Mouse (Mus musculus) limb, embryonic 12.5 days (tissue): ENCODE measurements around the gene Il1b. TPM values are rescaled to one million over a fixed set of nuclear protein-coding genes. Genes with fewer than 3 reads are reported as not detected.
A peak's percentile ranks its signal among the peaks of the same experiment; 100 is the strongest.

Source experiments
- ATAC-seq: fragments of 200-750 bp; cut with Nextera tagmentation; 2 replicates; pipeline ENCODE4 v1.8.0; 2017; ENCODE audit warnings: low read depth, moderate TSS enrichment; ENCODE audit not compliant: insufficient number of reproducible peaks, insufficient read depth, low FRiP score, low TSS enrichment
- H3K27ac ChIP-seq: fragments of 300-500 bp; sonication (generic); 2 replicates; pipeline ENCODE4 v1.5.1; 2016; ENCODE audit warnings: mild to moderate bottlenecking, moderate library complexity
- H3K27me3 ChIP-seq: fragments of 300-500 bp; sonication (generic); 2 replicates; pipeline ENCODE4 v1.6.1; 2016; ENCODE audit warnings: mild to moderate bottlenecking, moderate library complexity
- H3K36me3 ChIP-seq: fragments of 300-500 bp; sonication (generic); 2 replicates; pipeline ENCODE4 v1.6.1; 2016; ENCODE audit warnings: mild to moderate bottlenecking, moderate library complexity
- H3K4me1 ChIP-seq: fragments of 300-500 bp; sonication (generic); replicated peaks from 2 replicates; pipeline ENCODE4 v1.6.1; 2016
- H3K4me2 ChIP-seq: fragments of 300-500 bp; sonication (generic); 2 replicates; pipeline ENCODE4 v1.6.1; 2016; ENCODE audit warnings: mild to moderate bottlenecking, moderate library complexity
- H3K4me3 ChIP-seq: fragments of 300-500 bp; sonication (generic); replicated peaks from 2 replicates; pipeline ENCODE4 v1.5.1; 2016; ENCODE audit warnings: mild to moderate bottlenecking
- H3K9ac ChIP-seq: fragments of 300-500 bp; sonication (generic); replicated peaks from 2 replicates; pipeline ENCODE4 v1.6.1; 2016; ENCODE audit warnings: mild to moderate bottlenecking, moderate library complexity
- H3K9me3 ChIP-seq: fragments of 300-500 bp; sonication (generic); 2 replicates; pipeline ENCODE4 v1.6.1; 2016; ENCODE audit warnings: mild to moderate bottlenecking, moderate library complexity
- WGBS: fragments of 180-500 bp; shearing (Covaris S2); methylation state at CpG from one replicate; pipeline ENCODE4 v1.1.7; 2016; 5-methylcytosine and 5-hydroxymethylcytosine counted together
- polyA plus RNA-seq: library from polyadenylated mRNA; unstranded; fragments of >200 nt; fragmentation: Nextera tagmentation; extraction: Ambion mirVana; gene quantifications from 2 replicates; pipeline ENCODE4 v1.2.1, GENCODE M21; 2016

Il1b gene
- polyA plus RNA-seq, 1 experiment from 2014 or later: not detected

- no peak for ATAC-seq
- no peaks in the 10 kb centered on the region for H3K36me3 ChIP-seq
- no peaks in the 10 kb centered on the region for H3K4me1 ChIP-seq
- WGBS: 91% methylated on average over 5 of the region's 5 CpGs
- H3K9me3 ChIP-seq: no peaks in the 10 kb centered on the region
- H3K27ac ChIP-seq: no peak overlapping the region
- no peaks in the 10 kb centered on the region for H3K27me3 ChIP-seq
- no peak overlapping the region for H3K4me3 ChIP-seq
- H3K4me2 ChIP-seq: no peak overlapping the region
- no peak overlapping the region for H3K9ac ChIP-seq
Measured at GRCm38 (mm10) chr2:129368795-129369194, 2.1 kb downstream of the Il1b start.

- Histone ChIP-seq H3K27me3 (no peaks in the 10 kb centered on the region), H3K4me2 (no peak overlapping the region), H3K4me3 (no peak overlapping the region), H3K36me3 (no peaks in the 10 kb centered on the region), H3K9ac (no peak overlapping the region), H3K27ac (no peak overlapping the region), H3K9me3 (no peaks in the 10 kb centered on the region), H3K4me1 (no peaks in the 10 kb centered on the region)
- 71% methylated on average over 2 of the region's 2 CpGs for WGBS
- ATAC-seq: no peak
Measured at GRCm38 (mm10) chr2:129368106-129368505, 2.8 kb downstream of the Il1b start.

- no peaks in the 10 kb centered on the region for H3K36me3 ChIP-seq
- H3K9ac ChIP-seq: no peak overlapping the region
- H3K9me3 ChIP-seq: no peaks in the 10 kb centered on the region
- ATAC-seq: no peak
- H3K4me2 ChIP-seq: no peak overlapping the region
- 87% methylated on average over 5 of the region's 5 CpGs for WGBS
- H3K4me3 ChIP-seq: no peak overlapping the region
- no peaks in the 10 kb centered on the region for H3K27me3 ChIP-seq
- H3K27ac ChIP-seq: no peak overlapping the region
- H3K4me1 ChIP-seq: no peaks in the 10 kb centered on the region
Measured at GRCm38 (mm10) chr2:129367246-129367645, 3.7 kb downstream of the Il1b start.

GRCm38 (mm10) chr2:129360975-129361560 is 9.9 kb downstream of the Il1b start:
- Histone ChIP-seq H3K9me3 (no peaks in the 10 kb centered on the region), H3K27me3 (no peaks in the 10 kb centered on the region), H3K36me3 (no peaks in the 10 kb centered on the region), H3K4me1 (no peaks in the 10 kb centered on the region), H3K9ac (no peak overlapping the region), H3K4me3 (no peak overlapping the region), H3K4me2 (no peak overlapping the region), H3K27ac (no peak overlapping the region)
- WGBS: 76% methylated on average over 3 of the region's 3 CpGs
- no peak for ATAC-seq

- H3K27me3 ChIP-seq: no peaks in the 10 kb centered on the region
- no peaks in the 10 kb centered on the region for H3K4me1 ChIP-seq
- ATAC-seq: no peak
- no peak overlapping the region for H3K27ac ChIP-seq
- no peak overlapping the region for H3K9ac ChIP-seq
- H3K36me3 ChIP-seq: no peaks in the 10 kb centered on the region
- no peak overlapping the region for H3K4me3 ChIP-seq
- no peaks in the 10 kb centered on the region for H3K9me3 ChIP-seq
- 93% methylated on average over 10 of the region's 10 CpGs for WGBS
- H3K4me2 ChIP-seq: no peak overlapping the region
Measured at GRCm38 (mm10) chr2:129360197-129360596, 10.7 kb downstream of the Il1b start.

GRCm38 (mm10) chr2:129338138-129338621 is 32.8 kb downstream of the Il1b start:
- Histone ChIP-seq H3K27me3 (no peaks in the 10 kb centered on the region), H3K36me3 (no peaks in the 10 kb centered on the region), H3K9me3 (peaks cover 6% of the 10 kb centered on the region), H3K4me3 (no peak overlapping the region), H3K9ac (no peak overlapping the region), H3K4me1 (no peaks in the 10 kb centered on the region), H3K27ac (no peak overlapping the region), H3K4me2 (no peak overlapping the region)
- no peak for ATAC-seq
- 83% methylated on average over 6 of the region's 6 CpGs for WGBS

- no peaks in the 10 kb centered on the region for H3K27me3 ChIP-seq
- peaks cover 10% of the 10 kb centered on the region for H3K4me1 ChIP-seq
- no peak overlapping the region for H3K27ac ChIP-seq
- H3K9ac ChIP-seq: no peak overlapping the region
- no peaks in the 10 kb centered on the region for H3K9me3 ChIP-seq
- ATAC-seq: no peak
- H3K4me2 ChIP-seq: no peak overlapping the region
- H3K36me3 ChIP-seq: no peaks in the 10 kb centered on the region
- no peak overlapping the region for H3K4me3 ChIP-seq
- 64% methylated on average over 4 of the region's 4 CpGs for WGBS
Measured at GRCm38 (mm10) chr2:129333471-129333870, 37.5 kb downstream of the Il1b start.

- no peak overlapping the region for H3K4me3 ChIP-seq
- no peak overlapping the region for H3K4me2 ChIP-seq
- WGBS: 89% methylated on average over 13 of the region's 13 CpGs
- peaks cover 10% of the 10 kb centered on the region for H3K4me1 ChIP-seq
- no peak for ATAC-seq
- no peak overlapping the region for H3K27ac ChIP-seq
- no peaks in the 10 kb centered on the region for H3K36me3 ChIP-seq
- no peaks in the 10 kb centered on the region for H3K27me3 ChIP-seq
- H3K9me3 ChIP-seq: 0 out of 2 replicates have a peak, but pooled peaks cover 2% of the 10 kb centered on the region
- no peak overlapping the region for H3K9ac ChIP-seq
Measured at GRCm38 (mm10) chr2:129330540-129330939, 40.4 kb downstream of the Il1b start.

- Histone ChIP-seq H3K4me2 (no peak overlapping the region), H3K36me3 (no peaks in the 10 kb centered on the region), H3K27ac (0 out of 2 replicates have a peak overlapping the region, but pooled peaks have one; percentile 12), H3K9me3 (0 out of 2 replicates have a peak, but pooled peaks cover 5% of the 10 kb centered on the region), H3K4me1 (peaks cover 10% of the 10 kb centered on the region), H3K27me3 (no peaks in the 10 kb centered on the region), H3K9ac (no peak overlapping the region), H3K4me3 (no peak overlapping the region)
- no peak for ATAC-seq
- WGBS: 56% methylated on average over 7 of the region's 7 CpGs
Measured at GRCm38 (mm10) chr2:129330024-129330423, 40.9 kb downstream of the Il1b start.

GRCm38 (mm10) chr2:129328238-129328637 is 42.7 kb downstream of the Il1b start:
- Histone ChIP-seq H3K4me1 (peaks cover 10% of the 10 kb centered on the region), H3K36me3 (no peaks in the 10 kb centered on the region), H3K27me3 (no peaks in the 10 kb centered on the region), H3K4me3 (no peak overlapping the region), H3K9ac (no peak overlapping the region), H3K4me2 (no peak overlapping the region), H3K9me3 (0 out of 2 replicates have a peak, but pooled peaks cover 5% of the 10 kb centered on the region), H3K27ac (no peak overlapping the region)
- 85% methylated on average over 4 of the region's 4 CpGs for WGBS
- ATAC-seq: no peak

GRCm38 (mm10) chr2:129324216-129324615 is 46.7 kb downstream of the Il1b start:
- ATAC-seq: no peak
- no peak overlapping the region for H3K4me2 ChIP-seq
- 66% methylated on average over 3 of the region's 3 CpGs for WGBS
- H3K9me3 ChIP-seq: 0 out of 2 replicates have a peak, but pooled peaks cover 5% of the 10 kb centered on the region
- H3K9ac ChIP-seq: no peak overlapping the region
- H3K4me1 ChIP-seq: no peaks in the 10 kb centered on the region
- no peak overlapping the region for H3K4me3 ChIP-seq
- H3K27ac ChIP-seq: no peak overlapping the region
- H3K36me3 ChIP-seq: no peaks in the 10 kb centered on the region
- H3K27me3 ChIP-seq: no peaks in the 10 kb centered on the region

GRCm38 (mm10) chr2:129322117-129322635 is 48.8 kb downstream of the Il1b start:
- Histone ChIP-seq H3K36me3 (no peaks in the 10 kb centered on the region), H3K9ac (no peak overlapping the region), H3K4me3 (no peak overlapping the region), H3K9me3 (0 out of 2 replicates have a peak, but pooled peaks cover 5% of the 10 kb centered on the region), H3K27me3 (no peaks in the 10 kb centered on the region), H3K27ac (no peak overlapping the region), H3K4me2 (no peak overlapping the region), H3K4me1 (no peaks in the 10 kb centered on the region)
- WGBS: 70% methylated on average over 1 of the region's 1 CpGs
- no peak for ATAC-seq
